Mouse (Mus musculus) MEL (cell line): ENCODE measurements around the gene Inpp4b. TPM values are rescaled to one million over a fixed set of nuclear protein-coding genes. Genes with fewer than 3 reads are reported as not detected.

Source experiments
- DNase-seq: peaks from one replicate; pipeline ENCODE4 v3.0.0; 2011; ENCODE audit warnings: low read depth, low spot score
- H3K27ac ChIP-seq: 2 replicates; pipeline ENCODE4 v1.5.1; 2012; ENCODE audit warnings: low read depth, mild to moderate bottlenecking, control low read depth, low read length, moderate library complexity; ENCODE audit not compliant: control insufficient read depth
- H3K27me3 ChIP-seq, 2 experiments: fragments of 150-350 bp in 1 of 2; sonication (generic) in 1 of 2; 2 replicates each; pipeline ENCODE4 v1.6.1; 2012; ENCODE audit warnings: low read length in 2 of 2, mild to moderate bottlenecking in 2 of 2, improper control_type of control experiment in 1 of 2, moderate library complexity in 1 of 2; ENCODE audit not compliant: insufficient read depth in 2 of 2, control insufficient read depth in 1 of 2
- H3K36me3 ChIP-seq, 2 experiments: 2 replicates each; pipeline ENCODE4 v1.6.1; 2012 to 2014; ENCODE audit warnings: low read length in 2 of 2, improper control_type of control experiment in 1 of 2, inconsistent platforms in 1 of 2, mild to moderate bottlenecking in 1 of 2; ENCODE audit not compliant: insufficient read depth in 2 of 2, control insufficient read depth in 1 of 2
- H3K4me1 ChIP-seq, 2 experiments: fragments of 150-350 bp in 1 of 2; sonication (generic) in 1 of 2; 2 replicates each; pipeline ENCODE4 v1.6.1; 2012; ENCODE audit warnings: low read length in 2 of 2, improper control_type of control experiment in 1 of 2, mild to moderate bottlenecking in 1 of 2; ENCODE audit not compliant: insufficient read depth in 2 of 2, control insufficient read depth in 1 of 2
- H3K4me3 ChIP-seq, 2 experiments: fragments of 150-350 bp in 1 of 2; sonication (generic) in 1 of 2; 2 replicates each; pipeline ENCODE4 v1.5.1; 2012; ENCODE audit warnings: low read depth in 2 of 2, low read length in 2 of 2, mild to moderate bottlenecking in 2 of 2, moderate library complexity in 2 of 2, control low read depth in 1 of 2, improper control_type of control experiment in 1 of 2; ENCODE audit not compliant: control insufficient read depth in 1 of 2, insufficient read depth in 1 of 2
- H3K79me2 ChIP-seq: 2 replicates; pipeline ENCODE4 v1.6.1; 2012; ENCODE audit warnings: mild to moderate bottlenecking, low read length, moderate library complexity; ENCODE audit not compliant: control insufficient read depth, poor library complexity, insufficient read depth
- H3K9ac ChIP-seq: 2 replicates; pipeline ENCODE4 v1.6.1; 2012; ENCODE audit warnings: low read depth, mild to moderate bottlenecking, control low read depth, low read length, moderate library complexity; ENCODE audit not compliant: control insufficient read depth, poor library complexity, severe bottlenecking
- H3K9me3 ChIP-seq: fragments of 150-350 bp; sonication (generic); replicated peaks from 2 replicates; pipeline ENCODE4 v1.6.1; 2012; ENCODE audit warnings: mild to moderate bottlenecking, low read length, improper control_type of control experiment, moderate library complexity; ENCODE audit not compliant: insufficient read depth
- BHLHE40 ChIP-seq: IDR thresholded peaks from 2 replicates; pipeline ENCODE4 v1.6.1; 2012; ENCODE audit warnings: low read depth, mild to moderate bottlenecking, inconsistent platforms, low read length, improper control_type of control experiment, borderline replicate concordance
- CHD1 ChIP-seq: IDR thresholded peaks from 2 replicates; pipeline ENCODE4 v1.6.1; 2012; ENCODE audit warnings: low read depth, mild to moderate bottlenecking, inconsistent platforms, low read length, improper control_type of control experiment
- CHD2 ChIP-seq: IDR thresholded peaks from 2 replicates; pipeline ENCODE4 v1.6.1; 2011; ENCODE audit warnings: low read length, improper control_type of control experiment
- ELF1 ChIP-seq: IDR thresholded peaks from 2 replicates; pipeline ENCODE4 v1.6.1; 2014; ENCODE audit warnings: low read depth, mild to moderate bottlenecking, inconsistent platforms, low read length, improper control_type of control experiment, moderate library complexity
- EP300 ChIP-seq, 2 experiments: IDR thresholded peaks; 2 replicates each; pipeline ENCODE4 v1.6.1; 2011; ENCODE audit warnings: improper control_type of control experiment in 2 of 2, low read length in 2 of 2, low read depth in 1 of 2, mild to moderate bottlenecking in 1 of 2
- GATA1 ChIP-seq: IDR thresholded peaks from 2 replicates; pipeline ENCODE4 v1.6.1; 2011; ENCODE audit warnings: low read depth, low read length, improper control_type of control experiment
- HCFC1 ChIP-seq: IDR thresholded peaks from 2 replicates; pipeline ENCODE4 v1.6.1; 2012; ENCODE audit warnings: low read depth, mild to moderate bottlenecking, inconsistent platforms, low read length, improper control_type of control experiment, moderate library complexity
- JUND ChIP-seq: IDR thresholded peaks from 2 replicates; pipeline ENCODE4 v1.6.1; 2011; ENCODE audit warnings: low read depth, mild to moderate bottlenecking, improper control_type of control experiment, low read length
- MAFK ChIP-seq: IDR thresholded peaks from 2 replicates; pipeline ENCODE4 v1.6.1; 2011; ENCODE audit warnings: low read depth, mild to moderate bottlenecking, low read length, improper control_type of control experiment, borderline replicate concordance
- MAX ChIP-seq: IDR thresholded peaks from 2 replicates; pipeline ENCODE4 v1.6.1; 2011; ENCODE audit warnings: low read length, improper control_type of control experiment
- MEF2A ChIP-seq: IDR thresholded peaks from 2 replicates; pipeline ENCODE4 v1.6.1; 2014; ENCODE audit warnings: low read depth, mild to moderate bottlenecking, inconsistent platforms, low read length, improper control_type of control experiment; ENCODE audit not compliant: poor library complexity, insufficient replicate concordance, severe bottlenecking; ENCODE audit errors: extremely low read depth
- MYB ChIP-seq: IDR thresholded peaks from 2 replicates; pipeline ENCODE4 v1.6.1; 2011; ENCODE audit warnings: mild to moderate bottlenecking, low read depth, low read length, improper control_type of control experiment
- MYC ChIP-seq: IDR thresholded peaks from 2 replicates; pipeline ENCODE4 v1.6.1; 2011; ENCODE audit warnings: low read depth, mild to moderate bottlenecking, low read length, improper control_type of control experiment, moderate library complexity
- POLR2A ChIP-seq, 2 experiments: IDR thresholded peaks; 2 replicates each; pipeline ENCODE4 v1.6.1; 2011 to 2012; ENCODE audit warnings: low read length in 2 of 2, mild to moderate bottlenecking in 2 of 2, control low read depth in 1 of 2, improper control_type of control experiment in 1 of 2, low read depth in 1 of 2, moderate library complexity in 1 of 2; ENCODE audit not compliant: control insufficient read depth in 1 of 2, insufficient read depth in 1 of 2, poor library complexity in 1 of 2
- RAD21 ChIP-seq: IDR thresholded peaks from 2 replicates; pipeline ENCODE4 v1.6.1; 2011; ENCODE audit warnings: mild to moderate bottlenecking, low read depth, low read length, improper control_type of control experiment
- SMC3 ChIP-seq: IDR thresholded peaks from 2 replicates; pipeline ENCODE4 v1.6.1; 2011; ENCODE audit warnings: low read depth, low read length, improper control_type of control experiment
- USF1 ChIP-seq: IDR thresholded peaks from 2 replicates; pipeline ENCODE4 v1.6.1; 2014; ENCODE audit warnings: low read depth, mild to moderate bottlenecking, inconsistent platforms, low read length, improper control_type of control experiment, moderate library complexity
- USF2 ChIP-seq, 2 experiments: IDR thresholded peaks; 2 replicates each; pipeline ENCODE4 v1.6.1; 2011 to 2012; ENCODE audit warnings: improper control_type of control experiment in 2 of 2, low read length in 2 of 2, borderline replicate concordance in 1 of 2, inconsistent platforms in 1 of 2, low read depth in 1 of 2, mild to moderate bottlenecking in 1 of 2; ENCODE audit not compliant: insufficient read depth in 1 of 2
- ZMIZ1 ChIP-seq: IDR thresholded peaks from 2 replicates; pipeline ENCODE4 v1.6.1; 2012; ENCODE audit warnings: low read depth, mild to moderate bottlenecking, inconsistent platforms, low read length, improper control_type of control experiment, moderate library complexity
- ZNF384 ChIP-seq: IDR thresholded peaks from 2 replicates; pipeline ENCODE4 v1.6.1; 2012; ENCODE audit warnings: low read depth, mild to moderate bottlenecking, inconsistent platforms, low read length, improper control_type of control experiment
- polyA plus RNA-seq, 2 experiments: library from polyadenylated mRNA; stranded (reverse) in 1 of 2; unstranded in 1 of 2; fragments of >175 nt in 1 of 2; fragments of >200 nt in 1 of 2; gene quantifications; 2 replicates each; pipeline versions ENCODE4 v1.2.1 to v1.2.4; 2012; ENCODE audit warnings: low replicate concordance in 2 of 2, low read depth in 1 of 2; ENCODE audit not compliant: insufficient read length in 2 of 2, insufficient read depth in 1 of 2, missing spikeins in 1 of 2
- total RNA-seq: library from RNA; depleted of rRNA; stranded (reverse); fragments of 300-350 nt; gene quantifications from 2 replicates; pipeline ENCODE4 v1.2.3, GENCODE M21; 2012

Inpp4b gene
- total and polyA plus RNA-seq, 3 experiments, result 12.3 to 26.9 (median 13.6) TPM

- TF ChIP-seq CHD1 (no peak), USF2 (IDR thresholded peaks at IDR 0.05; ENCODE audit: borderline replicate concordance in 1 of 2, insufficient read depth in 1 of 2, low read depth in 1 of 2, low read length in 2 of 2) (no peak), ZNF384 (no peak), BHLHE40 (no peak), SMC3 (no peak), ELF1 (0 out of 2 replicates have a peak, but pooled peaks have one; percentile 33), JUND (no peak), MAX (no peak), MEF2A (no peak), MAFK (no peak)
- TF ChIP-seq, all 39 proteins: peak for 11
Measured at GRCm38 (mm10) chr8:81731332-81731731, 389.0 kb downstream of the Inpp4b start (continued).

- DNase-seq, result peak; percentile 23
- TF ChIP-seq MYB (no peak), BHLHE40 (no peak), USF1 (no peak), ZMIZ1 (no peak), HCFC1 (no peak), RAD21 (no peak), MEF2A (no peak), MAX (no peak), POLR2A (IDR thresholded peaks at IDR 0.05; ENCODE audit: control insufficient read depth in 1 of 2, insufficient read depth in 1 of 2, low read depth in 1 of 2, low read length in 2 of 2, poor library complexity in 1 of 2) (no peak)
- no peak overlapping the region for H3K27ac ChIP-seq
- H3K79me2 ChIP-seq, result no peaks in the 10 kb centered on the region
- peaks cover 0 to 23% of the 10 kb centered on the region in 2 experiments; a peak in 2 of 4 replicates for H3K36me3 ChIP-seq
- H3K27me3 ChIP-seq, result no peaks in the 10 kb centered on the region
- no peak overlapping the region for H3K9ac ChIP-seq
- H3K4me3 ChIP-seq, result no peak overlapping the region
- H3K4me1 ChIP-seq, result peaks cover 2 to 17% of the 10 kb centered on the region in 2 experiments; a peak in 2 of 4 replicates
- no peaks in the 10 kb centered on the region for H3K9me3 ChIP-seq
Measured at GRCm38 (mm10) chr8:81735655-81736054, 393.3 kb downstream of the Inpp4b start.

- H3K79me2 ChIP-seq, result no peaks in the 10 kb centered on the region
- H3K4me1 ChIP-seq, result peaks cover 2 to 17% of the 10 kb centered on the region in 2 experiments; a peak in 2 of 4 replicates
- no peak overlapping the region for H3K4me3 ChIP-seq
- peaks cover 0 to 21% of the 10 kb centered on the region in 2 experiments; a peak in 2 of 4 replicates for H3K36me3 ChIP-seq
- DNase-seq, result no peak
- H3K9ac ChIP-seq, result no peak overlapping the region
- no peak overlapping the region for H3K27ac ChIP-seq
- H3K27me3 ChIP-seq, result no peaks in the 10 kb centered on the region
- no peak for TF ChIP-seq MAX
- TF ChIP-seq USF1, result no peak
- no peak for TF ChIP-seq ZNF384
- no peak for TF ChIP-seq EP300 (IDR thresholded peaks at IDR 0.05; ENCODE audit: low read depth in 1 of 2, low read length in 2 of 2)
- no peak for TF ChIP-seq BHLHE40
- TF ChIP-seq CHD2, result no peak
- no peak for TF ChIP-seq MAFK
- no peak for TF ChIP-seq MEF2A
- TF ChIP-seq RAD21, result no peak
- TF ChIP-seq MYC, result no peak
- no peak for TF ChIP-seq GATA1
- TF ChIP-seq MYB, result no peak
- TF ChIP-seq CHD1, result no peak
- no peak for TF ChIP-seq SMC3
- no peaks in the 10 kb centered on the region for H3K9me3 ChIP-seq
Measured at GRCm38 (mm10) chr8:81736103-81736502, 393.7 kb downstream of the Inpp4b start.
